Mouse (Mus musculus): ENCODE results near the gene Rassf1. TPM values are rescaled to one million over a fixed set of nuclear protein-coding genes. Genes with fewer than 3 reads are reported as not detected.
A peak's percentile ranks its signal among the peaks of the same experiment; 100 is the strongest.

Gene Rassf1
- polyA plus RNA-seq, 1 experiment from 2014 or later, result 68.9 TPM

DNA sequence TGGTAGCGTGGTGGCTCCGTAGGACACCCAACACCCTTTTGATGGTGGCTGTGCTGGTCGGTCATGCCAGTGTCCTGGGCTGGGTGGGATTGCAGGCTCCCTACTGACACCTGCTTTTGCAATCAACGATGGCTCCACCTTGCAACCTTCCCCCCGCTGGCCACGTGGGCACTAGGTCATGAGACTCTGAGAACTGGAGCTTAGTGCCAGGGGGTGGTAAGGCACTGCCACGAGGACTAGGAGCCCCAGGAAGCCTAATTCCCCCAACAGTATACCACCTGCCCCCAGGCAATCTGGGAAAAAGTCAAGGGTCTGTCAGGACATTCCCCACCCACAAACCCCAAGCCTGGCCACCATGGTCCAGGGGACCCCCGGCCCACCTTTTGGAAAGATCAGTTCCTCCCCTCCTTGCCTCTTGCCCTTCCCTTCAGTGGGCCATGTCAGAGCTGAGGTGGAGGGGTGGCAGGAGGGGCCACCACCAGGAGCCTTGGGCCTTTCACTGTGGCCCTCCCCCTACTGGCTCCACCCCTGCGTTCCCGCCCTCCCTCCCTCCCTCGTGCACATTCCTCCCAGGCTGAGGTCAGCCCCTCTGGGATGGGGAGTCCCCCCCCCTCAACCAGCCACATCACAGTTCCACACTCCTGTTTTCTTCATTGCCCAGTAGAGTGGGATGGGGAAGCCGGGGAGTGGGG, 57.5 kb downstream of the Rassf1 start, which contains the start of gene Sema3b:
Gene Sema3b, minus strand, starts transcription at position 489 of the 692 bp plus-strand sequence.
- H3K9ac ChIP-seq (replicated peaks; ENCODE audit: low read length), result peak within 1 kb of the TSS; percentile 34; the same call in 1 of the 2 replicates
- peak within 1 kb of the TSS; percentile 49; the same call in 1 of the 2 replicates for H3K4me2 ChIP-seq (replicated peaks; ENCODE audit: low read depth, low read length)
- no peaks in the 10 kb centered on the region for H3K9me3 ChIP-seq (ENCODE audit: low read length)
- ATAC-seq (ENCODE audit: low FRiP score, low TSS enrichment), result no peak
- H3K27ac ChIP-seq (ENCODE audit: low read length), result peak within 1 kb of the TSS; percentile 94
- H3K4me1 ChIP-seq (ENCODE audit: insufficient read depth, low read length), result peaks cover 77% of the 10 kb centered on the region
- no peaks in the 10 kb centered on the region for H3K27me3 ChIP-seq (ENCODE audit: insufficient read depth, low read length)
- WGBS, result 38% methylated on average over 11 of the region's 12 CpGs
- H3K4me3 ChIP-seq (ENCODE audit: low read length), result no peak within 1 kb of the TSS
- H3K36me3 ChIP-seq (ENCODE audit: insufficient read depth, low read length), result peaks cover 1% of the 10 kb centered on the region; the same call in 1 of the 2 replicates

DNA sequence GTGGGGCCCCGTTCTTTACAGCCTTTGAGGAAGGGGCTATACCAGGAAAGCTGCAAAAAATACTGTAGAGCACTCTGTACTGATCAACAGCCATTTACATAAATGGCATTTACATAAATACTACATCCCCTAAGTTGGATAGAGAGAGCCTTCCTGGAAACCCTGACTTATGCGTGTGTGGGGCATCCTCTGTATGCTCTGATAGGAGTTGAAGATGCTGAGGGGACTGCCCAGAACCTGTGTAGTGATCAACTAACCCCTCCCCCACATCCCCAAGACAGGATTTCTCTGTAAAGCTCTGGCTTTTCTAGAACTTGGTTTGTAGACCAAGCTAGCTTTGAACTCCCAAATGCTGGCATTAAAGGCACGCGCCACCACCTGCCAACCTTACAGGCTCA, 58.1 kb downstream of the Rassf1 start:
- WGBS, result 66% methylated on average over 4 of the region's 4 CpGs
- Histone ChIP-seq H3K27me3 (ENCODE audit: insufficient read depth, low read length) (no peaks in the 10 kb centered on the region), H3K9ac (replicated peaks; ENCODE audit: low read length) (no peak overlapping the region; the same call in 1 of the 2 replicates), H3K9me3 (ENCODE audit: low read length) (no peaks in the 10 kb centered on the region), H3K4me2 (replicated peaks; ENCODE audit: low read depth, low read length) (no peak overlapping the region), H3K36me3 (ENCODE audit: insufficient read depth, low read length) (peaks cover 7% of the 10 kb centered on the region; the same call in 1 of the 2 replicates), H3K27ac (ENCODE audit: low read length) (no peak overlapping the region), H3K4me3 (ENCODE audit: low read length) (no peak overlapping the region), H3K4me1 (ENCODE audit: insufficient read depth, low read length) (peaks cover 72% of the 10 kb centered on the region)
- ATAC-seq (ENCODE audit: low FRiP score, low TSS enrichment), result no peak

DNA sequence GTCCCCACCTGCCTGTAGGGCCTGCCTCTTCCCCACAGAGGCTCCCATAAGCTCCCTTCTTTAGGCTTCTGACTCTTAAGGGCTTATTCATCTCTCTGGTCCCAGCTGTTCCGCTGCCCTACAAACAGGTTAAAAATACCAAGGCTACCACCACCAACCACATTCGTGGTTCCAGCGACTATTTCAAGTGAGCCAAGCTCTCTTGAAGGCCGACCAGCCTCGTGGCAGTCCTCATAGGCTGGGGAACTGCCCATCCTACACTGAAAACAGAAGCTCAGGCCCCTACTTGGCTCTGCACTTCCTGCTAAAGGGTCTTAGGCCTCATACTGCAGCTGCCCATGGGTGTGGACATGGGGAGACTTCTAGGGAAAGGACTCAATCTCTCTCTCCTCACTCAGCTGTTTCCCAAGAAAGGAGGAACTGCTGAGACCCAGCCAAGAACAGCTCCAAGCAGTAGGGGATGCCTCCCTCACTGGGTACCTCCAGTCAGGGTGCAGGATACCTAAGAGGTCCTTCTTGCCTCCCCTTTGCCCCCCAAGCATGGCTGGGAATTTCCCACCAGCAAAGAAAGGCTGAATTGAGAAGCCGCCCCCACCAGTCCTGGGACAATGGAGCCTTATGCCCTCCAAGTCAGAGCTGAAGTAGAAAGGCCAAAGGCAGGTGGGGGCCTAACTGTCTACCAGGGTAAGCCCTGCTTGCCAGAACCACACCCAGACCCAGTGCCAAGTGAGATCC, 60.3 kb downstream of the Rassf1 start:
- Histone ChIP-seq H3K36me3 (ENCODE audit: insufficient read depth, low read length) (peaks cover 28% of the 10 kb centered on the region), H3K4me2 (replicated peaks; ENCODE audit: low read depth, low read length) (peak overlapping the region; percentile 86), H3K27ac (ENCODE audit: low read length) (peak overlapping the region; percentile 95), H3K9me3 (ENCODE audit: low read length) (no peaks in the 10 kb centered on the region), H3K4me3 (ENCODE audit: low read length) (peak overlapping the region; percentile 46; the same call in 1 of the 2 replicates), H3K4me1 (ENCODE audit: insufficient read depth, low read length) (peaks cover 50% of the 10 kb centered on the region), H3K27me3 (ENCODE audit: insufficient read depth, low read length) (no peaks in the 10 kb centered on the region), H3K9ac (replicated peaks; ENCODE audit: low read length) (peak overlapping the region; percentile 77)
- 79% methylated on average over 6 of the region's 6 CpGs for WGBS
- ATAC-seq (ENCODE audit: low FRiP score, low TSS enrichment), result no peak; the same call in 1 of the 2 replicates

Other genes with a start within 250 kb of the Rassf1 start
- 12.6 and 13.2 TPM in 2 replicates for gene Hemk1, start 213.2 kb upstream of the Rassf1 start, polyA plus RNA-seq (2015; fragmentation: Nextera tagmentation; extraction: Ambion mirVana)
- 0.82 and 1.2 TPM in 2 replicates for gene 6430571L13Rik, start 211.0 kb upstream of the Rassf1 start, polyA plus RNA-seq (2015; fragmentation: Nextera tagmentation; extraction: Ambion mirVana)
- gene Cacna2d2, start 151.9 kb upstream of the Rassf1 start, polyA plus RNA-seq (2015; fragmentation: Nextera tagmentation; extraction: Ambion mirVana), result 0.74 and 0.95 TPM in 2 replicates
- gene Tmem115, start 17.6 kb upstream of the Rassf1 start, polyA plus RNA-seq (2015; fragmentation: Nextera tagmentation; extraction: Ambion mirVana), result 49.7 and 51.0 TPM in 2 replicates
- 35.8 and 39.0 TPM in 2 replicates for gene Cyb561d2, start 9.4 kb upstream of the Rassf1 start, polyA plus RNA-seq (2015; fragmentation: Nextera tagmentation; extraction: Ambion mirVana)
- 57.0 and 59.0 TPM in 2 replicates for gene Nprl2, start 9.3 kb upstream of the Rassf1 start, polyA plus RNA-seq (2015; fragmentation: Nextera tagmentation; extraction: Ambion mirVana)
- gene Zmynd10, start 4.3 kb upstream of the Rassf1 start, polyA plus RNA-seq (2015; fragmentation: Nextera tagmentation; extraction: Ambion mirVana), result 3.3 and 3.9 TPM in 2 replicates
- gene Tusc2, start 11.7 kb downstream of the Rassf1 start, polyA plus RNA-seq (2015; fragmentation: Nextera tagmentation; extraction: Ambion mirVana), result 45.3 and 48.0 TPM in 2 replicates
- gene Hyal2, start 16.4 kb downstream of the Rassf1 start, polyA plus RNA-seq (2015; fragmentation: Nextera tagmentation; extraction: Ambion mirVana), result 131 and 132 TPM in 2 replicates
- 10.6 and 12.3 TPM in 2 replicates for gene Hyal1, start 25.4 kb downstream of the Rassf1 start, polyA plus RNA-seq (2015; fragmentation: Nextera tagmentation; extraction: Ambion mirVana)
- 21.8 and 24.1 TPM in 2 replicates for gene Naa80, start 27.3 kb downstream of the Rassf1 start, polyA plus RNA-seq (2015; fragmentation: Nextera tagmentation; extraction: Ambion mirVana)
- gene Hyal3, start 29.3 kb downstream of the Rassf1 start, polyA plus RNA-seq (2015; fragmentation: Nextera tagmentation; extraction: Ambion mirVana), result 1.3 and 1.6 TPM in 2 replicates
- 60.7 and 64.3 TPM in 2 replicates for gene Ifrd2, start 36.1 kb downstream of the Rassf1 start, polyA plus RNA-seq (2015; fragmentation: Nextera tagmentation; extraction: Ambion mirVana)
- 31.3 TPM in 2 replicates for gene Sema3b, start 57.7 kb downstream of the Rassf1 start, polyA plus RNA-seq (2015; fragmentation: Nextera tagmentation; extraction: Ambion mirVana)
- 447 and 455 TPM in 2 replicates for gene Gnai2, start 83.8 kb downstream of the Rassf1 start, polyA plus RNA-seq (2015; fragmentation: Nextera tagmentation; extraction: Ambion mirVana)
- gene Slc38a3, start 118.0 kb downstream of the Rassf1 start, polyA plus RNA-seq (2015; fragmentation: Nextera tagmentation; extraction: Ambion mirVana), result 12.4 and 12.9 TPM in 2 replicates
- gene Gnat1, start 128.2 kb downstream of the Rassf1 start, polyA plus RNA-seq (2015; fragmentation: Nextera tagmentation; extraction: Ambion mirVana), result 2.8 and 3.0 TPM in 2 replicates
- 20.9 and 25.7 TPM in 2 replicates for gene Sema3f, start 158.9 kb downstream of the Rassf1 start, polyA plus RNA-seq (2015; fragmentation: Nextera tagmentation; extraction: Ambion mirVana)
- 203 and 214 TPM in 2 replicates for gene Rbm5, start 219.4 kb downstream of the Rassf1 start, polyA plus RNA-seq (2015; fragmentation: Nextera tagmentation; extraction: Ambion mirVana)